Mouse (Mus musculus): ENCODE measurements at regions not wholly inside any gene's neighbourhood (a gene's known extent, or its start where the extent isn't known, plus 50 kb on each side); places are given as distances from the start of the nearest gene placed in this dataset.

- no peak for ATAC-seq (ENCODE audit: insufficient number of reproducible peaks, insufficient read depth, low FRiP score, low read depth)
Observed at GRCm38 (mm10) chr16:24232001-24232530, 161.2 kb upstream of the Lpp start.

GRCm38 (mm10) chr16:24231506-24231905 is 161.8 kb upstream of the Lpp start:
- no peaks in the 10 kb centered on the region; a peak in 1 of 4 replicates for H3K4me1 ChIP-seq (ENCODE audit: control insufficient read depth in 2 of 2, insufficient read depth in 2 of 2, low read length in 2 of 2)
- no peaks in the 10 kb centered on the region for H3K9me3 ChIP-seq (ENCODE audit: control insufficient read depth, low read length)
- 76% methylated on average over 5 of the region's 5 CpGs for WGBS
- no peak overlapping the region for H3K27ac ChIP-seq (replicated peaks in 1 of 2; ENCODE audit: control insufficient read depth in 1 of 2, insufficient read depth in 1 of 2, low read depth in 2 of 2, low read length in 2 of 2)
- ATAC-seq (ENCODE audit: insufficient number of reproducible peaks, insufficient read depth, low FRiP score, low read depth), result no peak
- no peak overlapping the region for H3K9ac ChIP-seq (ENCODE audit: low read length)
- H3K27me3 ChIP-seq (ENCODE audit: control insufficient read depth, insufficient read depth, low read length), result no peaks in the 10 kb centered on the region
- no peak overlapping the region for H3K4me2 ChIP-seq (ENCODE audit: low read length)
- no peaks in the 10 kb centered on the region for H3K36me3 ChIP-seq (ENCODE audit: control insufficient read depth, insufficient read depth, low read length)
- H3K4me3 ChIP-seq (ENCODE audit: control insufficient read depth in 1 of 2, insufficient read depth in 1 of 2, low read depth in 1 of 2, low read length in 2 of 2), result no peak overlapping the region

More at GRCm38 (mm10) chr16:24232001-24232530, 161.2 kb upstream of the Lpp start:
- Histone ChIP-seq H3K9me3 (ENCODE audit: control insufficient read depth, low read length) (no peaks in the 10 kb centered on the region), H3K4me1 (ENCODE audit: control insufficient read depth in 2 of 2, insufficient read depth in 2 of 2, low read length in 2 of 2) (no peaks in the 10 kb centered on the region; a peak in 1 of 4 replicates), H3K4me2 (ENCODE audit: low read length) (no peak overlapping the region), H3K4me3 (ENCODE audit: control insufficient read depth in 1 of 2, insufficient read depth in 1 of 2, low read depth in 1 of 2, low read length in 2 of 2) (no peak overlapping the region), H3K9ac (ENCODE audit: low read length) (no peak overlapping the region), H3K36me3 (ENCODE audit: control insufficient read depth, insufficient read depth, low read length) (no peaks in the 10 kb centered on the region), H3K27ac (replicated peaks in 1 of 2; ENCODE audit: control insufficient read depth in 1 of 2, insufficient read depth in 1 of 2, low read depth in 2 of 2, low read length in 2 of 2) (no peak overlapping the region), H3K27me3 (ENCODE audit: control insufficient read depth, insufficient read depth, low read length) (no peaks in the 10 kb centered on the region)
- 72% methylated on average over 6 of the region's 6 CpGs for WGBS

GRCm38 (mm10) chr16:24229002-24229607 is 164.2 kb upstream of the Lpp start:
- Histone ChIP-seq H3K4me3 (ENCODE audit: control insufficient read depth in 1 of 2, insufficient read depth in 1 of 2, low read depth in 1 of 2, low read length in 2 of 2) (no peak overlapping the region), H3K27ac (replicated peaks in 1 of 2; ENCODE audit: control insufficient read depth in 1 of 2, insufficient read depth in 1 of 2, low read depth in 2 of 2, low read length in 2 of 2) (no peak overlapping the region), H3K9me3 (ENCODE audit: control insufficient read depth, low read length) (no peaks in the 10 kb centered on the region), H3K36me3 (ENCODE audit: control insufficient read depth, insufficient read depth, low read length) (no peaks in the 10 kb centered on the region), H3K27me3 (ENCODE audit: control insufficient read depth, insufficient read depth, low read length) (no peaks in the 10 kb centered on the region), H3K9ac (ENCODE audit: low read length) (no peak overlapping the region), H3K4me2 (ENCODE audit: low read length) (no peak overlapping the region), H3K4me1 (ENCODE audit: control insufficient read depth in 2 of 2, insufficient read depth in 2 of 2, low read length in 2 of 2) (no peaks in the 10 kb centered on the region)
- ATAC-seq (ENCODE audit: insufficient number of reproducible peaks, insufficient read depth, low FRiP score, low read depth), result no peak
- WGBS, result 68% methylated on average over 7 of the region's 7 CpGs

- Histone ChIP-seq H3K27me3 (ENCODE audit: control insufficient read depth, insufficient read depth, low read length) (no peaks in the 10 kb centered on the region), H3K9me3 (ENCODE audit: control insufficient read depth, low read length) (no peaks in the 10 kb centered on the region), H3K27ac (replicated peaks in 1 of 2; ENCODE audit: control insufficient read depth in 1 of 2, insufficient read depth in 1 of 2, low read depth in 2 of 2, low read length in 2 of 2) (no peak overlapping the region), H3K4me2 (ENCODE audit: low read length) (no peak overlapping the region), H3K4me1 (ENCODE audit: control insufficient read depth in 2 of 2, insufficient read depth in 2 of 2, low read length in 2 of 2) (no peaks in the 10 kb centered on the region), H3K9ac (ENCODE audit: low read length) (no peak overlapping the region), H3K4me3 (ENCODE audit: control insufficient read depth in 1 of 2, insufficient read depth in 1 of 2, low read depth in 1 of 2, low read length in 2 of 2) (no peak overlapping the region), H3K36me3 (ENCODE audit: control insufficient read depth, insufficient read depth, low read length) (no peaks in the 10 kb centered on the region)
- WGBS, result 73% methylated on average over 4 of the region's 4 CpGs
- ATAC-seq (ENCODE audit: insufficient number of reproducible peaks, insufficient read depth, low FRiP score, low read depth), result no peak
Observed at GRCm38 (mm10) chr16:24225897-24226296, 167.4 kb upstream of the Lpp start.

- Histone ChIP-seq H3K27ac (replicated peaks in 1 of 2; ENCODE audit: control insufficient read depth in 1 of 2, insufficient read depth in 1 of 2, low read depth in 2 of 2, low read length in 2 of 2) (no peak overlapping the region), H3K36me3 (ENCODE audit: control insufficient read depth, insufficient read depth, low read length) (no peaks in the 10 kb centered on the region), H3K9me3 (ENCODE audit: control insufficient read depth, low read length) (no peaks in the 10 kb centered on the region), H3K4me2 (ENCODE audit: low read length) (no peak overlapping the region), H3K27me3 (ENCODE audit: control insufficient read depth, insufficient read depth, low read length) (no peaks in the 10 kb centered on the region), H3K9ac (ENCODE audit: low read length) (no peak overlapping the region), H3K4me1 (ENCODE audit: control insufficient read depth in 2 of 2, insufficient read depth in 2 of 2, low read length in 2 of 2) (no peaks in the 10 kb centered on the region), H3K4me3 (ENCODE audit: control insufficient read depth in 1 of 2, insufficient read depth in 1 of 2, low read depth in 1 of 2, low read length in 2 of 2) (no peak overlapping the region)
- ATAC-seq (ENCODE audit: insufficient number of reproducible peaks, insufficient read depth, low FRiP score, low read depth), result no peak
- 79% methylated on average over 1 of the region's 1 CpGs for WGBS
Observed at GRCm38 (mm10) chr16:24225090-24225489, 168.2 kb upstream of the Lpp start.

- H3K4me1 ChIP-seq (ENCODE audit: control insufficient read depth in 2 of 2, insufficient read depth in 2 of 2, low read length in 2 of 2), result no peaks in the 10 kb centered on the region
- H3K36me3 ChIP-seq (ENCODE audit: control insufficient read depth, insufficient read depth, low read length), result no peaks in the 10 kb centered on the region
- ATAC-seq (ENCODE audit: insufficient number of reproducible peaks, insufficient read depth, low FRiP score, low read depth), result no peak
- no peaks in the 10 kb centered on the region for H3K9me3 ChIP-seq (ENCODE audit: control insufficient read depth, low read length)
- H3K4me3 ChIP-seq (ENCODE audit: control insufficient read depth in 1 of 2, insufficient read depth in 1 of 2, low read depth in 1 of 2, low read length in 2 of 2), result no peak overlapping the region
- no peaks in the 10 kb centered on the region for H3K27me3 ChIP-seq (ENCODE audit: control insufficient read depth, insufficient read depth, low read length)
- H3K27ac ChIP-seq (replicated peaks in 1 of 2; ENCODE audit: control insufficient read depth in 1 of 2, insufficient read depth in 1 of 2, low read depth in 2 of 2, low read length in 2 of 2), result no peak overlapping the region
- H3K4me2 ChIP-seq (ENCODE audit: low read length), result no peak overlapping the region
- H3K9ac ChIP-seq (ENCODE audit: low read length), result no peak overlapping the region
Observed at GRCm38 (mm10) chr16:24223901-24224300, 169.4 kb upstream of the Lpp start.

GRCm38 (mm10) chr16:24223527-24223880 is 169.8 kb upstream of the Lpp start:
- Histone ChIP-seq H3K27ac (replicated peaks in 1 of 2; ENCODE audit: control insufficient read depth in 1 of 2, insufficient read depth in 1 of 2, low read depth in 2 of 2, low read length in 2 of 2) (no peak overlapping the region), H3K4me3 (ENCODE audit: control insufficient read depth in 1 of 2, insufficient read depth in 1 of 2, low read depth in 1 of 2, low read length in 2 of 2) (no peak overlapping the region), H3K36me3 (ENCODE audit: control insufficient read depth, insufficient read depth, low read length) (no peaks in the 10 kb centered on the region), H3K4me1 (ENCODE audit: control insufficient read depth in 2 of 2, insufficient read depth in 2 of 2, low read length in 2 of 2) (no peaks in the 10 kb centered on the region), H3K9ac (ENCODE audit: low read length) (no peak overlapping the region), H3K27me3 (ENCODE audit: control insufficient read depth, insufficient read depth, low read length) (no peaks in the 10 kb centered on the region), H3K9me3 (ENCODE audit: control insufficient read depth, low read length) (no peaks in the 10 kb centered on the region), H3K4me2 (ENCODE audit: low read length) (no peak overlapping the region)
- WGBS, result 93% methylated on average over 2 of the region's 2 CpGs
- ATAC-seq (ENCODE audit: insufficient number of reproducible peaks, insufficient read depth, low FRiP score, low read depth), result no peak

Measured in heart, embryonic 14.5 days (tissue).